Mouse (Mus musculus): ENCODE results near the gene Fkbpl.

- TF ChIP-seq CTCF (IDR thresholded peaks at IDR 0.05; ENCODE audit: low read depth): no peak
- TF ChIP-seq EP300 (IDR thresholded peaks at IDR 0.05; ENCODE audit: low read depth): no peak
Measured at GRCm38 (mm10) chr17:34659181-34659896, 14.8 kb downstream of the Fkbpl start.

Data from liver, postnatal 0 days (tissue).